In genomic region chrX:164270603-164271002, GRCm38 (mm10) we compare ENCODE assay signal across 19 mouse cellular contexts. TPM values are rescaled to one million over a fixed set of nuclear protein-coding genes. Genes with fewer than 3 reads are reported as not detected.
A peak's percentile ranks its signal among the peaks of the same experiment; 100 is the strongest.
DNase-seq lines count a peak whose midpoint lies in the region; ATAC-seq and TF ChIP-seq lines count a peak whose summit lies in the region.
"Had no signal": no experiment of that assay in that cellular context is flagged by ENCODE, and none has a peak within 500 bp of the region (broad histone marks: within the 10 kb centered on the region; RNA-seq: fewer than 3 reads in every experiment).

No protein-coding gene starts in this region.

- 73% methylated on average over 3 of the region's 3 CpGs for WGBS in heart, embryonic 13.5 days
- WGBS in liver, embryonic 16.5 days (ENCODE audit: insufficient replicate concordance) = 65% methylated on average over 3 of the region's 3 CpGs
- WGBS in forebrain, embryonic 10.5 days = 88% methylated on average over 3 of the region's 3 CpGs

- no peak overlapping the region for H3K9ac ChIP-seq in heart, embryonic 13.5 days
- no peak overlapping the region for H3K9ac ChIP-seq in MEL (ENCODE audit: control insufficient read depth, low read depth, low read length, poor library complexity, severe bottlenecking)
- no peak overlapping the region for H3K9ac ChIP-seq in liver, embryonic 16.5 days (ENCODE audit: low read depth, low read length)
- H3K9ac ChIP-seq: embryonic facial prominence, embryonic 12.5 days; heart, embryonic 12.5 days; hindbrain, embryonic 15.5 days had no signal

- peaks cover 7% of the 10 kb centered on the region; the same call in 1 of the 2 replicates for H3K27me3 ChIP-seq in heart, embryonic 13.5 days (replicated peaks)
- H3K27me3 ChIP-seq in MEL (ENCODE audit: control insufficient read depth in 1 of 2, insufficient read depth in 2 of 2, low read length in 2 of 2) = no peaks in the 10 kb centered on the region
- no peaks in the 10 kb centered on the region; the same call in 1 of the 2 replicates for H3K27me3 ChIP-seq in liver, embryonic 16.5 days (ENCODE audit: control insufficient read depth, insufficient read depth, low read depth, low read length)
- H3K27me3 ChIP-seq in myocyte (ENCODE audit: control insufficient read depth, insufficient read depth, insufficient read length) = no peaks in the 10 kb centered on the region
- H3K27me3 ChIP-seq in forebrain, embryonic 10.5 days (ENCODE audit: poor library complexity, severe bottlenecking) = peaks cover 82% of the 10 kb centered on the region
- H3K27me3 ChIP-seq: heart, embryonic 12.5 days had no signal

- no peak for TF ChIP-seq CTCF in MEL (IDR thresholded peaks at IDR 0.05 in 2 of 3, conservative IDR thresholded peaks at IDR 0.05 in 1 of 3; ENCODE audit: control insufficient read depth in 1 of 3, insufficient read depth in 1 of 3, low read depth in 2 of 3, low read length in 3 of 3, poor library complexity in 1 of 3, severe bottlenecking in 1 of 3)

- no peak for ATAC-seq in heart, embryonic 13.5 days (ENCODE audit: extremely low read depth, insufficient number of reproducible peaks, low FRiP score, low TSS enrichment)
- no peak for ATAC-seq in liver, embryonic 16.5 days (ENCODE audit: low read depth)
- ATAC-seq: forebrain, embryonic 14.5 days had no signal

- H3ac ChIP-seq in myocyte (ENCODE audit: control insufficient read depth, insufficient read length) = no peak overlapping the region

- H3K4me2 ChIP-seq in heart, embryonic 13.5 days = peak overlapping the region; percentile 65; the same call in 1 of the 2 replicates
- peak overlapping the region; percentile 68 for H3K4me2 ChIP-seq in liver, embryonic 16.5 days (ENCODE audit: low read depth, low read length)
- peak overlapping the region; percentile 77 for H3K4me2 ChIP-seq in myocyte (ENCODE audit: low read depth)

- no peak overlapping the region for H3K27ac ChIP-seq in heart, embryonic 13.5 days (replicated peaks)
- H3K27ac ChIP-seq in MEL (ENCODE audit: control insufficient read depth, low read depth, low read length) = no peak overlapping the region
- H3K27ac ChIP-seq in liver, embryonic 16.5 days (ENCODE audit: low read length) = no peak overlapping the region
- H3K27ac ChIP-seq in forebrain, embryonic 10.5 days = no peak overlapping the region
- H3K27ac ChIP-seq: embryonic facial prominence, embryonic 12.5 days; heart, adult 2 months; hindbrain, embryonic 15.5 days had no signal

- no peaks in the 10 kb centered on the region for H3K79me2 ChIP-seq in MEL (ENCODE audit: control insufficient read depth, insufficient read depth, low read length, poor library complexity)
- H3K79me2 ChIP-seq in myocyte (ENCODE audit: control insufficient read depth, insufficient read depth) = no peaks in the 10 kb centered on the region

- H3K36me3 ChIP-seq in heart, embryonic 13.5 days = no peaks in the 10 kb centered on the region
- H3K36me3 ChIP-seq in MEL (ENCODE audit: control insufficient read depth in 1 of 2, insufficient read depth in 2 of 2, low read length in 2 of 2) = peaks cover 0 to 22% of the 10 kb centered on the region in 2 experiments; a peak in 2 of 4 replicates
- no peaks in the 10 kb centered on the region for H3K36me3 ChIP-seq in liver, embryonic 16.5 days (ENCODE audit: control insufficient read depth, insufficient read depth)
- H3K36me3 ChIP-seq in myocyte (ENCODE audit: control insufficient read depth, insufficient read depth) = no peaks in the 10 kb centered on the region
- no peaks in the 10 kb centered on the region for H3K36me3 ChIP-seq in forebrain, embryonic 10.5 days (replicated peaks)
- H3K36me3 ChIP-seq: embryonic facial prominence, embryonic 12.5 days; heart, embryonic 12.5 days; hindbrain, embryonic 15.5 days had no signal

- H3K4me1 ChIP-seq in heart, embryonic 13.5 days = no peaks in the 10 kb centered on the region; the same call in 1 of the 2 replicates
- H3K4me1 ChIP-seq in MEL (ENCODE audit: control insufficient read depth in 1 of 2, insufficient read depth in 2 of 2, low read length in 2 of 2) = peaks cover 6 to 14% of the 10 kb centered on the region in 2 experiments
- H3K4me1 ChIP-seq in liver, embryonic 16.5 days (ENCODE audit: control insufficient read depth, low read depth, low read length) = peaks cover 5% of the 10 kb centered on the region
- H3K4me1 ChIP-seq in forebrain, embryonic 10.5 days = 0 out of 2 replicates have a peak, but pooled peaks cover 8% of the 10 kb centered on the region
- H3K4me1 ChIP-seq: embryonic facial prominence, embryonic 12.5 days; heart, embryonic 12.5 days; hindbrain, embryonic 15.5 days had no signal

- no peak for TF ChIP-seq POLR2A in MEL (IDR thresholded peaks at IDR 0.05; ENCODE audit: control insufficient read depth in 1 of 2, insufficient read depth in 1 of 2, low read depth in 1 of 2, low read length in 2 of 2, poor library complexity in 1 of 2)
- TF ChIP-seq POLR2A in myocyte (IDR thresholded peaks at IDR 0.05; ENCODE audit: insufficient read length, low read depth) = no peak

- H3K4me3 ChIP-seq in heart, embryonic 13.5 days = no peak overlapping the region
- H3K4me3 ChIP-seq in MEL (ENCODE audit: control insufficient read depth in 1 of 2, insufficient read depth in 1 of 2, low read depth in 2 of 2, low read length in 2 of 2) = no peak overlapping the region
- peak overlapping the region; percentile 64 for H3K4me3 ChIP-seq in liver, embryonic 16.5 days (ENCODE audit: low read depth, low read length)
- no peak overlapping the region for H3K4me3 ChIP-seq in myocyte
- H3K4me3 ChIP-seq in forebrain, embryonic 10.5 days = no peak overlapping the region
- H3K4me3 ChIP-seq: hindbrain, embryonic 15.5 days had no signal

- TF ChIP-seq RAD21 in MEL (IDR thresholded peaks at IDR 0.05; ENCODE audit: low read depth, low read length) = no peak

- no peak for DNase-seq in heart, adult 9 months (ENCODE audit: low spot score in 2 of 2)
- peak; percentile 11 for DNase-seq in MEL (ENCODE audit: low read depth, low spot score)
- no peak for DNase-seq in forebrain, embryonic 10.5 days (ENCODE audit: extremely low spot score, low spot score)
- no peak for DNase-seq in ovary, postnatal 14 days (ENCODE audit: low spot score)
- DNase-seq: adrenal gland, adult 2 months; adrenal gland, postnatal 25 days; cerebellum, adult 9-10 months; cerebellum, postnatal 25 days; gastrocnemius, postnatal 10 days; heart, adult 2 months; heart, postnatal 36 days had no signal

- H3K9me3 ChIP-seq in heart, embryonic 13.5 days = no peaks in the 10 kb centered on the region
- no peaks in the 10 kb centered on the region for H3K9me3 ChIP-seq in MEL (replicated peaks; ENCODE audit: insufficient read depth, low read length)
- H3K9me3 ChIP-seq in liver, embryonic 16.5 days (replicated peaks; ENCODE audit: control insufficient read depth, low read length) = no peaks in the 10 kb centered on the region
- no peaks in the 10 kb centered on the region for H3K9me3 ChIP-seq in forebrain, embryonic 10.5 days
- H3K9me3 ChIP-seq: embryonic facial prominence, embryonic 12.5 days; heart, embryonic 12.5 days; hindbrain, embryonic 15.5 days had no signal

- no peak for TF ChIP-seq EP300 in MEL (IDR thresholded peaks at IDR 0.05; ENCODE audit: low read depth in 1 of 2, low read length in 2 of 2)

TF ChIP-seq in MEL, 35 proteins besides CTCF, POLR2A, EP300 and RAD21:
- TF ChIP-seq MAX (IDR thresholded peaks at IDR 0.05; ENCODE audit: low read length) (no peak), MEF2A (IDR thresholded peaks at IDR 0.05; ENCODE audit: extremely low read depth, insufficient replicate concordance, low read depth, low read length, poor library complexity, severe bottlenecking) (no peak), JUND (IDR thresholded peaks at IDR 0.05; ENCODE audit: low read depth, low read length) (no peak)

TF ChIP-seq in myocyte, 11 proteins besides CTCF, POLR2A, EP300 and RAD21:
- TF ChIP-seq CEBPB (IDR thresholded peaks at IDR 0.05; ENCODE audit: insufficient read depth, poor library complexity, severe bottlenecking) (no peak), TCF3 (IDR thresholded peaks at IDR 0.05; ENCODE audit: insufficient read length, low read depth) (no peak), REST (IDR thresholded peaks at IDR 0.05; ENCODE audit: insufficient read depth, insufficient read length) (no peak), TCF12 (IDR thresholded peaks at IDR 0.05; ENCODE audit: insufficient read depth, poor library complexity, severe bottlenecking) (no peak), MAX (IDR thresholded peaks at IDR 0.05; ENCODE audit: low read depth) (no peak), SRF (IDR thresholded peaks at IDR 0.05; ENCODE audit: control insufficient read depth, insufficient read length, low read depth) (no peak), MYOD1 (IDR thresholded peaks at IDR 0.05; ENCODE audit: control insufficient read depth in 1 of 3, insufficient read length in 2 of 3, low read depth in 2 of 3) (no peak), E2F4 (IDR thresholded peaks at IDR 0.05; ENCODE audit: insufficient read depth) (no peak), USF1 (IDR thresholded peaks at IDR 0.05; ENCODE audit: low read depth) (no peak), POLR2AphosphoS2 (IDR thresholded peaks at IDR 0.05; ENCODE audit: insufficient read length, low read depth) (no peak), MYOG (IDR thresholded peaks at IDR 0.05; ENCODE audit: control insufficient read depth in 1 of 3, insufficient read depth in 1 of 3, insufficient read length in 2 of 3, low read depth in 2 of 3) (no peak)

RNA-seq across cellular contexts. Expression of gene Pir, which starts 1.4 kb away (rescaled TPM):
- polyA plus RNA-seq in heart, embryonic 13.5 days (2015; fragmentation: Nextera tagmentation; extraction: Ambion mirVana) = 8.1 and 10.0 TPM in 2 replicates
- 2.9 and 5.3 TPM in 2 replicates for total RNA-seq in MEL (2012; rRNA removed)
- 100 to 1,000 TPM in 1 of 2 experiments, 10 to 100 TPM in 1; 11.4 to 230 TPM for polyA plus RNA-seq in MEL (2012; ENCODE audit: insufficient read depth in 1 of 2, insufficient read length in 2 of 2, low read depth in 1 of 2, low replicate concordance in 2 of 2, missing spikeins in 1 of 2)
- 20.3 and 20.4 TPM in 2 replicates for polyA plus RNA-seq in liver, embryonic 16.5 days (2015; fragmentation: Nextera tagmentation; extraction: Ambion mirVana)
- polyA plus RNA-seq in myocyte (2012; fragmentation: generic; extraction: Trizol) = 6.0 TPM
- 16.3 and 16.9 TPM in 2 replicates for polyA plus RNA-seq in forebrain, embryonic 10.5 days (2016; fragmentation: Nextera tagmentation; extraction: Ambion mirVana)

RNA-seq across cellular contexts. Expression of gene Bmx, which starts 12.6 kb away (rescaled TPM):
- polyA plus RNA-seq in heart, embryonic 13.5 days (2015; fragmentation: Nextera tagmentation; extraction: Ambion mirVana) = 5.8 and 5.9 TPM in 2 replicates
- total RNA-seq in MEL (2012; rRNA removed) = not detected in 2 replicates
- polyA plus RNA-seq in MEL (2012; ENCODE audit: insufficient read depth in 1 of 2, insufficient read length in 2 of 2, low read depth in 1 of 2, low replicate concordance in 2 of 2, missing spikeins in 1 of 2) = not detected
- polyA plus RNA-seq in liver, embryonic 16.5 days (2015; fragmentation: Nextera tagmentation; extraction: Ambion mirVana) = 0.70 and 0.77 TPM in 2 replicates
- polyA plus RNA-seq in myocyte (2012; fragmentation: generic; extraction: Trizol) = not detected
- polyA plus RNA-seq in forebrain, embryonic 10.5 days (2016; fragmentation: Nextera tagmentation; extraction: Ambion mirVana) = 0.10 TPM in 2 replicates
- polyA plus RNA-seq: adrenal gland, adult 2 months; C2C12 had no signal
